Mouse (Mus musculus): Measurements from ENCODE around the gene Otud5. TPM values are rescaled to one million over a fixed set of nuclear protein-coding genes. Genes with fewer than 3 reads are reported as not detected.
"Not testable (repeated sequence)": the region's sequence is repeated elsewhere in the genome, so short reads cannot be mapped to it uniquely, and the experiment has no call there.

Otud5 gene
- polyA plus RNA-seq (2014; fragmentation: Nextera tagmentation; extraction: Ambion mirVana): 33.9 and 34.8 TPM in 2 replicates

DNA sequence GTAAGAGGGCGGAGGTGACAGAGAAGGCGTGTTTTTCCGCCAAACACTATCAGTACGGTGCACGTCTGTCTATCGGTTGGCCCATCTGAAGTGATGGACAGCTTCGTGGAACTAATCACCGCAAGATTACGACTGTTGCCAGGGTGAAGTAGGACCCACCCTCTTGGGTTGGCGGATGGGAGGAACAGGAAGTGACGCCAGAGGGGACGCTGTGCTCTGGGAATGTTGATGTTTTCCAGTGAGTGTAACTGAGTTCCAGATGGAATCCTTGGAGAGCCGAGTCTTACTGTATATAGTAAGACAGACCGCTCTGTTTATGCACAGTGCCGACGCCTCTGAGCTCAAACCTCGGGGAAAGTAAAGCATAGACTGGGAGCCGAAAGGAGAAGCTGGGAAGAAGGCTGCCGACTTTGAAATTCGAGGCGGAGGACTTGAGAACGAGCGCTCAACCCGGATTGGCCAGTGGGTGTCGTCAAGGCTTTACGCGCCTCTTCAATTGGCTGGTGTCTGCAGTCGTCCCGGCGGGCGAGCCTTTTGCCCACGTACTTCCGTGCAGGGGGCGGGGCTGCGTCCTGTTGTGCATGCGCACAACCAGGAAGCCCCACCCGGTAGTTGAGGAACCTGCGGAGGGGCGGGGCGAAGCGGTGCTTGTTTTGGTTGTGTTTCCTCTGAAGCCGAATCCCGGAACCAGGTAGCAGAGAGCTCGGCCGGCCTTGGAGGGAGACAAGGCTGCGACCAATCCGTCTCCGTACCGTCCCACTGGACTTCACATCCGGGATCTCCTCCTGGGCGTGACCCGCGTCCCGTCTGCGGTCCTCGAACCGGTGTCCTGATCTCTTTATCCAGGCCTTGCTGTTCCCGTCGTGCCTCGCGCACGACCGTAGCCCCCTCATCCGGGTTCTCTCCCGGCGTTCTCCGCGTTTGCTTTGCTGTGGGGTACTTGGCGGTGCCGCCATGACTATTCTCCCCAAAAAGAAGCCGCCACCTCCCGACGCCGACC is at the start of gene Otud5:
Otud5 (plus strand) TSS at position 202 of the 1,000 bp plus-strand sequence.
- WGBS: 17% methylated on average over 72 of the region's 74 CpGs
- Histone ChIP-seq H3K9me3 (ENCODE audit: control insufficient read depth, low read length) (no peaks in the 10 kb centered on the region), H3K4me3 (ENCODE audit: low read depth, low read length) (peak within 1 kb of the TSS; percentile 78), H3K9ac (ENCODE audit: low read length) (peak within 1 kb of the TSS; percentile 80), H3K36me3 (ENCODE audit: control insufficient read depth, insufficient read depth, low read length) (no peaks in the 10 kb centered on the region), H3K4me2 (peak within 1 kb of the TSS; percentile 71), H3K4me1 (ENCODE audit: control insufficient read depth, insufficient read depth, low read length) (peaks cover 8% of the 10 kb centered on the region), H3K27me3 (ENCODE audit: control insufficient read depth, insufficient read depth, low read length) (no peaks in the 10 kb centered on the region), H3K27ac (ENCODE audit: low read depth, low read length) (peak within 1 kb of the TSS; percentile 59)
- ATAC-seq (ENCODE audit: low FRiP score) (peak; percentile 98), DNase-seq (ENCODE audit: low spot score, missing footprints) (peak; percentile 98)

DNA sequence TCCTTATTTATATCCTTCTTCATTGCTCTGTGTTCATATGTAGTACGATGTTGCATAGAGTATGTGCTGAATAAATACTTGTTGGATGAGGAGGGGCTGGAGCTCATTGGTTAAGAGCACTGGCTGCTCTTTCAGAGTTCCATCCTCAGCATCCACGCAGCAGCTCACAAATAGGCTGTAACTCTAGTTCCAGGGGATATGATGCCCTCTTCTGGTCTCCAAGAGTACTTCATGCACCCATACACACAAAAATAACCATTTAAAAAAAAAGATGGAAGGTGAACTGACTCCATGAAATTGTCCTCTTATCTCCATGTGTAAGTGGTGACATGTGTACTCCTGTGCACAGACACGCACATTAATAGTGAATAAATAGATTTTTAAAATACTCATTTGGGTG is 47.8 kb upstream of the Otud5 start:
- H3K27me3 ChIP-seq (ENCODE audit: control insufficient read depth, insufficient read depth, low read length): no peaks in the 10 kb centered on the region
- ATAC-seq (ENCODE audit: low FRiP score) (no peak), DNase-seq (ENCODE audit: low spot score, missing footprints) (no peak)
- H3K4me3 ChIP-seq (ENCODE audit: low read depth, low read length): no peak overlapping the region
- no peak overlapping the region for H3K27ac ChIP-seq (ENCODE audit: low read depth, low read length)
- no peaks in the 10 kb centered on the region for H3K9me3 ChIP-seq (ENCODE audit: control insufficient read depth, low read length)
- WGBS: 40% methylated on average over 3 of the region's 3 CpGs
- no peaks in the 10 kb centered on the region for H3K36me3 ChIP-seq (ENCODE audit: control insufficient read depth, insufficient read depth, low read length)
- no peak overlapping the region for H3K9ac ChIP-seq (ENCODE audit: low read length)
- H3K4me2 ChIP-seq: no peak overlapping the region
- H3K4me1 ChIP-seq (ENCODE audit: control insufficient read depth, insufficient read depth, low read length): peaks cover 3% of the 10 kb centered on the region; the same call in 1 of the 2 replicates

DNA sequence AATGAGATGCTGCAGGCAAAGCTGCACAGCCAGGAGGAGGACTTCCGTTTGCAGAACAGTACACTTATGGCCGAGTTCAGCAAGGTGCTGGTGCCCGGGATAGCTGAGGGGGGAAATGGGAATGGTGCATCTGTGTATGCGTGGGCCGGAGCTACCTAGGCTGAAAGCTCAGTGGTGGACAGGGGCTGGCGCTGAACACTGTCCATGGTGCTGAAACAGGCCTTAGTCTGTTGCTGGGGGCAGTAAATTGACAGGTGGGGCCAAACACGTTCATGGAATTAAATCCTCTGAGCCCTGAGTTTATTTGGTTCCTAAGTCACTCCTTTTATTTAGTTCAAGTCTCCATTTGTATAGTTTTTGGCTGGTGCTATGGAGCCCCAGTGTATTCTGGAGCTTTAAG is 46.1 kb upstream of the Otud5 start:
- ATAC-seq (ENCODE audit: low FRiP score) (no peak), DNase-seq (ENCODE audit: low spot score, missing footprints) (no peak)
- no peaks in the 10 kb centered on the region for H3K9me3 ChIP-seq (ENCODE audit: control insufficient read depth, low read length)
- no peak overlapping the region for H3K9ac ChIP-seq (ENCODE audit: low read length)
- 35% methylated on average over 7 of the region's 7 CpGs for WGBS
- no peaks in the 10 kb centered on the region; the same call in 1 of the 2 replicates for H3K36me3 ChIP-seq (ENCODE audit: control insufficient read depth, insufficient read depth, low read length)
- H3K4me3 ChIP-seq (ENCODE audit: low read depth, low read length): no peak overlapping the region
- peaks cover 3% of the 10 kb centered on the region; the same call in 1 of the 2 replicates for H3K4me1 ChIP-seq (ENCODE audit: control insufficient read depth, insufficient read depth, low read length)
- no peak overlapping the region for H3K27ac ChIP-seq (ENCODE audit: low read depth, low read length)
- no peak overlapping the region for H3K4me2 ChIP-seq
- H3K27me3 ChIP-seq (ENCODE audit: control insufficient read depth, insufficient read depth, low read length): no peaks in the 10 kb centered on the region

DNA sequence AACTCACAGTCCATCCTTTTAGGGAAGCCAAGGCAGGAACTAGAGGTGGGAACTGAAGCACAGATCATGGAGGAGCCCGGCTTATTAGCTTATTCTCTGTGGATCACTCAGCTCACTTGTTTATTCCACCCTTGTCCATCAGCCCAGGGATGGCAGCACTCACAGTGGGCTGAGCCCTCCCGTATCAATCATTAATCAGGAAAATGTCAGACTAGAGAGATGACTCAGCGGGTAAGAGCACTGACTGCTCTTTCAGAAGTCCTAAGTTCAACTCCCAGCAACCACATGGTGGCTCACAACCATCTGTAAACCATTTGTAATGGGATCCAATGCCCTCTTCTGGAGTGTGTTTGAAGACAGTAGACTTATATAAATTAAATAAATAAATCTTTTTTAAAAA is 43.8 kb upstream of the Otud5 start:
- H3K36me3 ChIP-seq (ENCODE audit: control insufficient read depth, insufficient read depth, low read length): no peaks in the 10 kb centered on the region; the same call in 1 of the 2 replicates
- H3K9me3 ChIP-seq (ENCODE audit: control insufficient read depth, low read length): no peaks in the 10 kb centered on the region
- no peaks in the 10 kb centered on the region for H3K27me3 ChIP-seq (ENCODE audit: control insufficient read depth, insufficient read depth, low read length)
- no peak for DNase-seq (ENCODE audit: low spot score, missing footprints)
- no peaks in the 10 kb centered on the region for H3K4me1 ChIP-seq (ENCODE audit: control insufficient read depth, insufficient read depth, low read length)
- WGBS: 88% methylated on average over 3 of the region's 3 CpGs
- H3K4me3 ChIP-seq (ENCODE audit: low read depth, low read length): no peak overlapping the region
- no peak for ATAC-seq (ENCODE audit: low FRiP score)
- no peak overlapping the region for H3K9ac ChIP-seq (ENCODE audit: low read length)
- no peak overlapping the region for H3K27ac ChIP-seq (ENCODE audit: low read depth, low read length)
- H3K4me2 ChIP-seq: no peak overlapping the region

- not testable (repeated sequence) for H3K27ac ChIP-seq (ENCODE audit: low read depth, low read length); DNase-seq (ENCODE audit: low spot score, missing footprints); H3K4me1 ChIP-seq (ENCODE audit: control insufficient read depth, insufficient read depth, low read length); H3K36me3 ChIP-seq (ENCODE audit: control insufficient read depth, insufficient read depth, low read length); H3K4me3 ChIP-seq (ENCODE audit: low read depth, low read length); H3K9me3 ChIP-seq (ENCODE audit: control insufficient read depth, low read length); ATAC-seq (ENCODE audit: low FRiP score); H3K27me3 ChIP-seq (ENCODE audit: control insufficient read depth, insufficient read depth, low read length); H3K4me2 ChIP-seq; H3K9ac ChIP-seq (ENCODE audit: low read length)
- 96% methylated on average over 2 of the region's 2 CpGs for WGBS
These were observed 39.0 kb upstream of the Otud5 start for GRCm38 (mm10) chrX:7802157-7802556.

- not testable (repeated sequence) for H3K9me3 ChIP-seq (ENCODE audit: control insufficient read depth, low read length); H3K36me3 ChIP-seq (ENCODE audit: control insufficient read depth, insufficient read depth, low read length); DNase-seq (ENCODE audit: low spot score, missing footprints); H3K27ac ChIP-seq (ENCODE audit: low read depth, low read length); H3K4me1 ChIP-seq (ENCODE audit: control insufficient read depth, insufficient read depth, low read length); ATAC-seq (ENCODE audit: low FRiP score); H3K4me2 ChIP-seq; H3K4me3 ChIP-seq (ENCODE audit: low read depth, low read length); H3K9ac ChIP-seq (ENCODE audit: low read length); H3K27me3 ChIP-seq (ENCODE audit: control insufficient read depth, insufficient read depth, low read length)
- WGBS: 51% methylated on average over 8 of the region's 8 CpGs
These were observed 26.1 kb upstream of the Otud5 start for GRCm38 (mm10) chrX:7815016-7815415.

- no peaks in the 10 kb centered on the region for H3K4me1 ChIP-seq (ENCODE audit: control insufficient read depth, insufficient read depth, low read length)
- no peaks in the 10 kb centered on the region for H3K27me3 ChIP-seq (ENCODE audit: control insufficient read depth, insufficient read depth, low read length)
- no peaks in the 10 kb centered on the region for H3K36me3 ChIP-seq (ENCODE audit: control insufficient read depth, insufficient read depth, low read length)
- H3K27ac ChIP-seq (ENCODE audit: low read depth, low read length): no peak within 1 kb of the TSS
- H3K4me2 ChIP-seq: peak within 1 kb of the TSS; percentile 37
- DNase-seq (ENCODE audit: low spot score, missing footprints) (peak; percentile 82), ATAC-seq (ENCODE audit: low FRiP score) (peak; percentile 52)
- H3K9me3 ChIP-seq (ENCODE audit: control insufficient read depth, low read length): no peaks in the 10 kb centered on the region
- H3K9ac ChIP-seq (ENCODE audit: low read length): peak within 1 kb of the TSS; percentile 24; the same call in 1 of the 2 replicates
- WGBS: 26% methylated on average over 21 of the region's 24 CpGs
- peak within 1 kb of the TSS; percentile 18; the same call in 1 of the 2 replicates for H3K4me3 ChIP-seq (ENCODE audit: low read depth, low read length)
These were observed 19.0 kb upstream of the Otud5 start, which contains the start of gene Kcnd1 for GRCm38 (mm10) chrX:7821865-7822779. Gene Kcnd1, plus strand, starts transcription at chrX:7822289.

- H3K4me2 ChIP-seq: no peak overlapping the region
- H3K36me3 ChIP-seq (ENCODE audit: control insufficient read depth, insufficient read depth, low read length): no peaks in the 10 kb centered on the region
- H3K9me3 ChIP-seq (ENCODE audit: control insufficient read depth, low read length): no peaks in the 10 kb centered on the region
- H3K9ac ChIP-seq (ENCODE audit: low read length): no peak overlapping the region
- H3K4me3 ChIP-seq (ENCODE audit: low read depth, low read length): no peak overlapping the region
- ATAC-seq (ENCODE audit: low FRiP score) (no peak), DNase-seq (ENCODE audit: low spot score, missing footprints) (no peak)
- H3K27ac ChIP-seq (ENCODE audit: low read depth, low read length): no peak overlapping the region
- H3K27me3 ChIP-seq (ENCODE audit: control insufficient read depth, insufficient read depth, low read length): no peaks in the 10 kb centered on the region
- H3K4me1 ChIP-seq (ENCODE audit: control insufficient read depth, insufficient read depth, low read length): no peaks in the 10 kb centered on the region
- WGBS: 89% methylated on average over 1 of the region's 1 CpGs
These were observed 4.0 kb upstream of the Otud5 start for GRCm38 (mm10) chrX:7837146-7837545.
